Mouse (Mus musculus) embryonic facial prominence, embryonic 14.5 days (tissue): Measurements from ENCODE around the gene Arv1. TPM values are rescaled to one million over a fixed set of nuclear protein-coding genes. Genes with fewer than 3 reads are reported as not detected.
A peak's percentile ranks its signal among the peaks of the same experiment; 100 is the strongest.

Experiments used
- ATAC-seq: fragments of 200-750 bp; cut with Nextera tagmentation; 2 replicates; pipeline ENCODE4 v1.8.0; 2017; ENCODE audit warnings: low read depth, moderate number of reproducible peaks, moderate TSS enrichment
- DNase-seq: peaks from one replicate; pipeline ENCODE4 v3.0.0-alpha.2; 2015; ENCODE audit warnings: low spot score
- H3K27ac ChIP-seq: fragments of 300-500 bp; sonication (generic); replicated peaks from 2 replicates; pipeline ENCODE4 v1.5.1; 2014; ENCODE audit warnings: low read depth, mild to moderate bottlenecking, low read length, moderate library complexity
- H3K27me3 ChIP-seq: fragments of 300-500 bp; sonication (generic); replicated peaks from 2 replicates; pipeline ENCODE4 v1.6.1; 2014; ENCODE audit warnings: low read length; ENCODE audit not compliant: control insufficient read depth, insufficient read depth
- H3K36me3 ChIP-seq: fragments of 300-500 bp; sonication (generic); 2 replicates; pipeline ENCODE4 v1.6.1; 2014; ENCODE audit warnings: low read length, mixed read lengths; ENCODE audit not compliant: control insufficient read depth, insufficient read depth
- H3K4me1 ChIP-seq: fragments of 300-500 bp; sonication (generic); 2 replicates; pipeline ENCODE4 v1.6.1; 2014; ENCODE audit warnings: antibody characterized with exemption, low read length; ENCODE audit not compliant: control insufficient read depth, insufficient read depth
- H3K4me2 ChIP-seq: fragments of 300-500 bp; sonication (generic); 2 replicates; pipeline ENCODE4 v1.6.1; 2014; ENCODE audit warnings: low read depth, mild to moderate bottlenecking, low read length, moderate library complexity, mixed read lengths
- H3K4me3 ChIP-seq: fragments of 300-500 bp; sonication (generic); 2 replicates; pipeline ENCODE4 v1.5.1; 2014; ENCODE audit warnings: low read depth, mild to moderate bottlenecking, low read length
- H3K9ac ChIP-seq: fragments of 300-500 bp; sonication (generic); 2 replicates; pipeline ENCODE4 v1.6.1; 2014; ENCODE audit warnings: low read depth, mild to moderate bottlenecking, low read length, moderate library complexity, mixed read lengths
- H3K9me3 ChIP-seq: fragments of 300-500 bp; sonication (generic); 2 replicates; pipeline ENCODE4 v1.6.1; 2016; ENCODE audit warnings: low read length; ENCODE audit not compliant: control insufficient read depth
- WGBS: fragments of 180-500 bp; shearing (Covaris S2); extraction: QIAGEN DNeasy Blood & Tissue Kit; methylation state at CpG from one replicate; pipeline ENCODE4 v1.1.7; 2014; 5-methylcytosine and 5-hydroxymethylcytosine counted together
- polyA plus RNA-seq: library from polyadenylated mRNA; unstranded; fragments of >200 nt; fragmentation: Nextera tagmentation; extraction: Ambion mirVana; gene quantifications from 2 replicates; pipeline ENCODE4 v1.2.1, GENCODE M21; 2014

Arv1 gene
- polyA plus RNA-seq, 1 experiment from 2014 or later, result 16.1 TPM

DNA sequence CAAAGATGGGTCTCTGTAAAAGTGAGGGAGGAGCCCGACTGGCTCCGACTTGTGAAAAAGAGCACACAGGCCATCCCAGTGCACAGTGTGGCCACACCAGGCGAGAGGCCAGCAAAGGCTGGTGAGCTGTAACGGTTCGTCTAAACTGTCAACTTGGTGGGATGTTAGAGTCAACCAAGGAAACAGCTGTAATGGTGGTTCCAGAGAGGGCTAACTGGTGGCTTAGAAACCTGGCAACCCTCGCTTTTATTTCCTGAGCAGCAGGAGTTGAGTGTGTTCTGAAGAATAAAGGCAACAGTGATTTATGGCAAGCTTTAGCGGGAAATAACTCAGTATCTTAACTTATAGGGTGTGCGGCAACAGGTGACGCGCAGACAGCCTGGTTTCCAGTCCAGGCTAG lies 39.7 kb upstream of the Arv1 start:
- H3K27me3 ChIP-seq, result no peaks in the 10 kb centered on the region
- 91% methylated on average over 10 of the region's 10 CpGs for WGBS
- no peak overlapping the region for H3K4me3 ChIP-seq
- ATAC-seq (no peak), DNase-seq (no peak)
- no peaks in the 10 kb centered on the region for H3K4me1 ChIP-seq
- H3K9ac ChIP-seq, result no peak overlapping the region
- peaks cover 59% of the 10 kb centered on the region for H3K36me3 ChIP-seq
- H3K9me3 ChIP-seq, result no peaks in the 10 kb centered on the region
- no peak overlapping the region for H3K4me2 ChIP-seq
- no peak overlapping the region for H3K27ac ChIP-seq

DNA sequence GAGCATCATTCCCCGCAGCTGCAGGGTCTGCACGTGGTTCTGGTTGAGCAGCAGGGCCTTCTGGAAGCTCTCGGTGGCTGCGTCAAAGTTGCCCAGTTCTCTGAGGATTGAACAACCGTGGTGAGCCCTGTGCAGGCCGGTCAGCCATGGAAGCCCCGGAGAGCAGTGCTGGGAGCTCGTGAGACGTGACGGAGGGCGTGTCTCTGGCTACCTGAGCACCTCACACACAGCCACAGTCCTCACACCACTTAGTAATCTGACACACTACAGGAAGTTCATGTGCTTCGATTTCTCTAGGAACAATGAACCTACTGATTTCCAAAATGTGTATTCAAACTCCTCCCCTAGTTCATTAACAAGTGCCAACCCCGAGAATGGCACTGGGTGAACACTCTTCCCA lies 33.0 kb upstream of the Arv1 start:
- Histone ChIP-seq H3K9me3 (no peaks in the 10 kb centered on the region), H3K27me3 (no peaks in the 10 kb centered on the region), H3K4me3 (no peak overlapping the region), H3K4me1 (no peaks in the 10 kb centered on the region), H3K36me3 (peaks cover 42% of the 10 kb centered on the region), H3K4me2 (no peak overlapping the region), H3K27ac (no peak overlapping the region), H3K9ac (no peak overlapping the region)
- DNase-seq, result no peak
- WGBS, result 85% methylated on average over 13 of the region's 13 CpGs
- no peak for ATAC-seq

DNA sequence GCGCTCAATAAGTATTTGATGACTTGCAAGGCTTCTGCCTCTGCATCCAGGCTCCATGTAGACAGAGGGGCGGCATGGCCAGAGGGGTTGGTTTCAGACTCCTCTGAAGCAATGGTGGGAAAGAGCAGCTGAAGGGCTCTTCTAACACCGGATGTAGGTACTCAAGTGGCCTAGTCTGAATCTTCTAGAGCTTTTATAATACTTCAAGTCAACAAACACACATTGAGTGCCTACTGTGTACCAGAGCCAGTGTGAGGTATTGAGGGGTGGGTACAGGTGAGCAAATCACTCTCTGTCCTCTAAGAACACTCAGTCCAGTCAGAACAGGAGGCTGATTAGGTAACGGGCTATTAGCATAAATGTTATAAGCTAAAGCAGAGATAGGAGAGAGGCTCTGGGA lies 30.2 kb upstream of the Arv1 start:
- H3K27me3 ChIP-seq, result no peaks in the 10 kb centered on the region
- no peaks in the 10 kb centered on the region for H3K4me1 ChIP-seq
- H3K4me3 ChIP-seq, result no peak overlapping the region
- no peak for ATAC-seq
- H3K27ac ChIP-seq, result no peak overlapping the region
- no peaks in the 10 kb centered on the region for H3K9me3 ChIP-seq
- no peak overlapping the region for H3K4me2 ChIP-seq
- WGBS, result 93% methylated on average over 4 of the region's 4 CpGs
- peaks cover 39% of the 10 kb centered on the region for H3K36me3 ChIP-seq
- no peak for DNase-seq
- no peak overlapping the region for H3K9ac ChIP-seq

- H3K27me3 ChIP-seq, result no peaks in the 10 kb centered on the region
- WGBS, result 92% methylated on average over 22 of the region's 22 CpGs
- DNase-seq, result no peak
- H3K9ac ChIP-seq, result no peak overlapping the region
- H3K4me1 ChIP-seq, result no peaks in the 10 kb centered on the region
- H3K9me3 ChIP-seq, result no peaks in the 10 kb centered on the region
- no peak overlapping the region for H3K4me2 ChIP-seq
- peaks cover 52% of the 10 kb centered on the region for H3K36me3 ChIP-seq
- no peak overlapping the region for H3K4me3 ChIP-seq
- ATAC-seq, result no peak
- no peak overlapping the region for H3K27ac ChIP-seq
Observed at GRCm38 (mm10) chr8:124695424-124696100, 26.4 kb upstream of the Arv1 start.

DNA sequence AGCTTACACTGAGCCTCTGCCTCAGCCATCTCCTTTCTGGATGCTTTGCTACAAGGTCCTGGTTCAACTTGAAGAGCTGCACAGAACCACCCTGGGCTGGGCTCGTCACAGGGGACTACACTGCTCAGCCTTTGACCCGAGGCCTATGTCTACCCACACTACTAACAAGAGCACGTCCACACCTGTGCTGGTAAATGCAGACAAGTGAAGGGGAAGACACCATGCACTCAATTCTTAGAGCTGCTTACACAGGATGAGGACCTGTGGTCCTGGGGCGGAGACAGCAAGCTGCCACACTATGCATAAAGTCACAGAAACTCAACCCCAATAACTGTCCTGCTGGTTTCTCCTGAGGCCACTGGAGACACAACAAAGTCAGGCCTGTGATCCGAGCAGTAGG lies 21.7 kb upstream of the Arv1 start:
- no peak for DNase-seq
- Histone ChIP-seq H3K27ac (no peak overlapping the region), H3K4me1 (no peaks in the 10 kb centered on the region), H3K9ac (no peak overlapping the region), H3K4me3 (no peak overlapping the region), H3K36me3 (peaks cover 49% of the 10 kb centered on the region), H3K27me3 (no peaks in the 10 kb centered on the region), H3K9me3 (no peaks in the 10 kb centered on the region), H3K4me2 (no peak overlapping the region)
- ATAC-seq, result no peak
- WGBS, result 91% methylated on average over 5 of the region's 5 CpGs

DNA sequence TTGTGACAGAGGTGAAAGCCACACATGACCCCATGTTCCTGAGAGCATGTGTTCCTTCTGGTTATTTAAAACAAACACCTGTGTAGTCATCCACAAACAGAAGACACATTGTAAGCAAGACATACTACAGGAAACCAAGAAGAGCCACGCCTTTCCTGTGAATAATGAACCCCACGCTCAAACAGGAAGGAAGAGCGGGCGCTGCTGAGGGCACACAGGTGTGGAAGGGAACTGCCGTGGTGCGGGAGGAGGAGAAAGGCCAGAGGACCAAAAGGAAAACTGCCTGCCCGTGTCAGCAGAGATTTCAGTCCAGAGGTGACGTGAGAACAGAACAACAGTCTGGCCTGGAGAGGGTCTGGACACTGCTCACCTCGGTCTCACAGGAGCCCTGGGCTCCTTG lies 20.9 kb upstream of the Arv1 start:
- WGBS, result 86% methylated on average over 9 of the region's 9 CpGs
- H3K27ac ChIP-seq, result no peak overlapping the region
- DNase-seq (no peak), ATAC-seq (no peak)
- H3K9me3 ChIP-seq, result no peaks in the 10 kb centered on the region
- H3K36me3 ChIP-seq, result peaks cover 54% of the 10 kb centered on the region
- H3K9ac ChIP-seq, result no peak overlapping the region
- H3K4me1 ChIP-seq, result no peaks in the 10 kb centered on the region
- H3K27me3 ChIP-seq, result no peaks in the 10 kb centered on the region
- H3K4me2 ChIP-seq, result no peak overlapping the region
- no peak overlapping the region for H3K4me3 ChIP-seq

GRCm38 (mm10) chr8:124702183-124702582 lies 19.8 kb upstream of the Arv1 start:
- ATAC-seq (no peak), DNase-seq (no peak)
- WGBS, result 82% methylated on average over 3 of the region's 3 CpGs

DNA sequence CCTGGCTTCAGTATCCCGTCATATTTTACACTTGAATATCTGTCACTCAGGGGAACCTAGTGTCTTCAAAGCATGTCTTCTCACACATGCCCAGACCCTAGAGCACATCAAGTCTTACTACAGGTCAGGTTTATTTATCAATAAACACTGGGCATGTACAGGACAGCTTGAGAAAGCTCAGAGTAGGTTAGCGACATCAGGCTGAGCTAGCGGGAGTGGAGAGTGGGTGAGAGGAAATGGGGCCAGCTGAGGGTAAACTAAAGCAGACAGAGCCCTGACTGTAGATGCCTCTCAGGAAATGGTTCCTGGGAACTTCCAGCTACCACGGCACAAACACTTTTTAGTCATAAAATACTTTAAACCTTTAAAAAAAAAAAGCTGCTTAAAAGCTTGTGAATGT lies 18.4 kb upstream of the Arv1 start:
- ATAC-seq, result no peak
- H3K36me3 ChIP-seq, result peaks cover 53% of the 10 kb centered on the region

More at GRCm38 (mm10) chr8:124702183-124702582, 19.8 kb upstream of the Arv1 start:
- H3K4me1 ChIP-seq, result no peaks in the 10 kb centered on the region
- H3K9me3 ChIP-seq, result no peaks in the 10 kb centered on the region
- no peak overlapping the region for H3K27ac ChIP-seq
- H3K4me3 ChIP-seq, result no peak overlapping the region
- no peak overlapping the region for H3K9ac ChIP-seq
- no peak overlapping the region for H3K4me2 ChIP-seq
- H3K27me3 ChIP-seq, result no peaks in the 10 kb centered on the region
- peaks cover 56% of the 10 kb centered on the region for H3K36me3 ChIP-seq

GRCm38 (mm10) chr8:124704376-124704775 lies 17.6 kb upstream of the Arv1 start:
- peaks cover 55% of the 10 kb centered on the region for H3K36me3 ChIP-seq
- WGBS, result 81% methylated on average over 4 of the region's 4 CpGs
- H3K27me3 ChIP-seq, result no peaks in the 10 kb centered on the region
- H3K9ac ChIP-seq, result no peak overlapping the region
- no peak overlapping the region for H3K27ac ChIP-seq
- no peak overlapping the region for H3K4me2 ChIP-seq
- no peak overlapping the region for H3K4me3 ChIP-seq
- DNase-seq, result peak; percentile 4
- no peak for ATAC-seq
- H3K4me1 ChIP-seq, result no peaks in the 10 kb centered on the region
- no peaks in the 10 kb centered on the region for H3K9me3 ChIP-seq

More for the DNA sequence above, 18.4 kb upstream of the Arv1 start:
- Histone ChIP-seq H3K4me2 (no peak overlapping the region), H3K27me3 (no peaks in the 10 kb centered on the region), H3K4me3 (no peak overlapping the region), H3K27ac (no peak overlapping the region), H3K9ac (no peak overlapping the region), H3K4me1 (no peaks in the 10 kb centered on the region), H3K9me3 (no peaks in the 10 kb centered on the region)
- no peak for DNase-seq
- 64% methylated on average over 4 of the region's 4 CpGs for WGBS
